Mouse (Mus musculus) hindbrain, embryonic 14.5 days (tissue): ENCODE measurements around the gene Bag6. TPM values are rescaled to one million over a fixed set of nuclear protein-coding genes. Genes with fewer than 3 reads are reported as not detected.

Source experiments
- ATAC-seq: fragments of 200-750 bp; cut with Nextera tagmentation; 2 replicates; pipeline ENCODE4 v1.8.0; 2017; ENCODE audit warnings: moderate number of reproducible peaks, mild to moderate bottlenecking, moderate TSS enrichment, moderate library complexity; ENCODE audit not compliant: low FRiP score
- DNase-seq: peaks from one replicate; pipeline ENCODE4 v3.0.0-alpha.2; 2015; ENCODE audit warnings: low spot score
- H3K27ac ChIP-seq: fragments of 300-500 bp; sonication (generic); 2 replicates; pipeline ENCODE4 v1.5.1; 2014; ENCODE audit warnings: mild to moderate bottlenecking, moderate library complexity
- H3K27me3 ChIP-seq: fragments of 300-500 bp; sonication (generic); 2 replicates; pipeline ENCODE4 v1.6.1; 2014; ENCODE audit warnings: mild to moderate bottlenecking, low read length, mixed read lengths; ENCODE audit not compliant: control insufficient read depth, insufficient read depth
- H3K36me3 ChIP-seq: fragments of 300-500 bp; sonication (generic); replicated peaks from 2 replicates; pipeline ENCODE4 v1.6.1; 2014; ENCODE audit not compliant: control insufficient read depth, insufficient read depth
- H3K4me1 ChIP-seq: fragments of 300-500 bp; sonication (generic); replicated peaks from 2 replicates; pipeline ENCODE4 v1.6.1; 2014; ENCODE audit warnings: antibody characterized with exemption, low read length, mixed read lengths; ENCODE audit not compliant: control insufficient read depth, insufficient read depth
- H3K4me2 ChIP-seq: fragments of 300-500 bp; sonication (generic); replicated peaks from 2 replicates; pipeline ENCODE4 v1.6.1; 2014; ENCODE audit warnings: mild to moderate bottlenecking, moderate library complexity
- H3K4me3 ChIP-seq: fragments of 300-500 bp; sonication (generic); replicated peaks from 2 replicates; pipeline ENCODE4 v1.5.1; 2014; ENCODE audit warnings: mild to moderate bottlenecking, low read length
- H3K9ac ChIP-seq: fragments of 300-500 bp; sonication (generic); 2 replicates; pipeline ENCODE4 v1.6.1; 2014
- H3K9me3 ChIP-seq: fragments of 300-500 bp; sonication (generic); 2 replicates; pipeline ENCODE4 v1.6.1; 2016; ENCODE audit warnings: low read length; ENCODE audit not compliant: control insufficient read depth
- WGBS: fragments of 180-500 bp; shearing (Covaris S2); extraction: QIAGEN DNeasy Blood & Tissue Kit; methylation state at CpG from one replicate; pipeline ENCODE4 v1.1.7; 2014; 5-methylcytosine and 5-hydroxymethylcytosine counted together
- polyA plus RNA-seq: library from polyadenylated mRNA; unstranded; fragments of >200 nt; fragmentation: Nextera tagmentation; extraction: Ambion mirVana; gene quantifications from 2 replicates; pipeline ENCODE4 v1.2.1, GENCODE M21; 2014

Gene Bag6
- polyA plus RNA-seq, 1 experiment from 2014 or later = 90.2 TPM

- H3K9ac ChIP-seq = no peak overlapping the region
- peaks cover 99% of the 10 kb centered on the region for H3K36me3 ChIP-seq
- H3K4me2 ChIP-seq = no peak overlapping the region
- H3K9me3 ChIP-seq = no peaks in the 10 kb centered on the region
- DNase-seq (no peak), ATAC-seq (no peak)
- WGBS = 93% methylated on average over 9 of the region's 9 CpGs
- no peaks in the 10 kb centered on the region for H3K27me3 ChIP-seq
- no peak overlapping the region for H3K27ac ChIP-seq
- H3K4me3 ChIP-seq = no peak overlapping the region
- no peaks in the 10 kb centered on the region for H3K4me1 ChIP-seq
These were observed 18.1 kb downstream of the Bag6 start for GRCm38 (mm10) chr17:35153077-35153476.

- no peak for ATAC-seq
- Histone ChIP-seq H3K36me3 (peaks cover 99% of the 10 kb centered on the region), H3K9ac (no peak overlapping the region), H3K4me3 (no peak overlapping the region), H3K4me2 (no peak overlapping the region), H3K27me3 (no peaks in the 10 kb centered on the region), H3K27ac (no peak overlapping the region), H3K9me3 (no peaks in the 10 kb centered on the region), H3K4me1 (no peaks in the 10 kb centered on the region)
- no peak for DNase-seq
- WGBS = 85% methylated on average over 4 of the region's 4 CpGs
These were observed 19.0 kb downstream of the Bag6 start for GRCm38 (mm10) chr17:35153931-35154330.

GRCm38 (mm10) chr17:35154616-35155015 lies 19.6 kb downstream of the Bag6 start:
- H3K27ac ChIP-seq = no peak overlapping the region
- DNase-seq (no peak), ATAC-seq (no peak)
- no peaks in the 10 kb centered on the region for H3K4me1 ChIP-seq
- H3K9me3 ChIP-seq = no peaks in the 10 kb centered on the region
- no peaks in the 10 kb centered on the region for H3K27me3 ChIP-seq
- H3K9ac ChIP-seq = no peak overlapping the region
- H3K4me3 ChIP-seq = no peak overlapping the region
- 69% methylated on average over 7 of the region's 7 CpGs for WGBS
- H3K36me3 ChIP-seq = peaks cover 99% of the 10 kb centered on the region
- no peak overlapping the region for H3K4me2 ChIP-seq

GRCm38 (mm10) chr17:35155451-35155850 lies 20.5 kb downstream of the Bag6 start:
- Histone ChIP-seq H3K4me2 (no peak overlapping the region), H3K36me3 (peaks cover 99% of the 10 kb centered on the region), H3K4me3 (no peak overlapping the region), H3K27me3 (no peaks in the 10 kb centered on the region), H3K9me3 (no peaks in the 10 kb centered on the region), H3K4me1 (no peaks in the 10 kb centered on the region), H3K27ac (no peak overlapping the region), H3K9ac (no peak overlapping the region)
- DNase-seq (no peak), ATAC-seq (no peak)
- 92% methylated on average over 12 of the region's 12 CpGs for WGBS

GRCm38 (mm10) chr17:35156461-35157200 lies 21.7 kb downstream of the Bag6 start:
- Histone ChIP-seq H3K36me3 (peaks cover 100% of the 10 kb centered on the region), H3K27me3 (no peaks in the 10 kb centered on the region), H3K4me1 (no peaks in the 10 kb centered on the region), H3K9me3 (no peaks in the 10 kb centered on the region), H3K4me3 (no peak overlapping the region), H3K9ac (no peak overlapping the region), H3K4me2 (no peak overlapping the region), H3K27ac (no peak overlapping the region)
- WGBS = 94% methylated on average over 33 of the region's 33 CpGs
- no peak for ATAC-seq
- no peak for DNase-seq

- Histone ChIP-seq H3K4me1 (peaks cover 5% of the 10 kb centered on the region), H3K27ac (no peak overlapping the region), H3K4me3 (no peak overlapping the region), H3K9me3 (no peaks in the 10 kb centered on the region), H3K4me2 (no peak overlapping the region), H3K9ac (no peak overlapping the region), H3K27me3 (no peaks in the 10 kb centered on the region), H3K36me3 (peaks cover 100% of the 10 kb centered on the region)
- DNase-seq (no peak), ATAC-seq (no peak)
- WGBS = 95% methylated on average over 8 of the region's 8 CpGs
These were observed 22.3 kb downstream of the Bag6 start for GRCm38 (mm10) chr17:35157254-35157653.

- no peak for ATAC-seq
- Histone ChIP-seq H3K27ac (no peak overlapping the region), H3K9ac (no peak overlapping the region), H3K9me3 (no peaks in the 10 kb centered on the region), H3K4me2 (no peak overlapping the region), H3K4me3 (no peak overlapping the region), H3K27me3 (no peaks in the 10 kb centered on the region), H3K4me1 (peaks cover 10% of the 10 kb centered on the region), H3K36me3 (peaks cover 98% of the 10 kb centered on the region)
- no peak for DNase-seq
- 94% methylated on average over 8 of the region's 8 CpGs for WGBS
These were observed 22.7 kb downstream of the Bag6 start for GRCm38 (mm10) chr17:35157661-35158175.

GRCm38 (mm10) chr17:35158850-35159593 lies 24.0 kb downstream of the Bag6 start:
- H3K27ac ChIP-seq = no peak overlapping the region
- 95% methylated on average over 16 of the region's 16 CpGs for WGBS
- no peak overlapping the region for H3K4me2 ChIP-seq
- peaks cover 17% of the 10 kb centered on the region for H3K4me1 ChIP-seq
- H3K36me3 ChIP-seq = peaks cover 88% of the 10 kb centered on the region
- no peaks in the 10 kb centered on the region for H3K9me3 ChIP-seq
- ATAC-seq (no peak), DNase-seq (no peak)
- H3K4me3 ChIP-seq = no peak overlapping the region
- no peaks in the 10 kb centered on the region for H3K27me3 ChIP-seq
- no peak overlapping the region for H3K9ac ChIP-seq

- Histone ChIP-seq H3K4me3 (no peak overlapping the region), H3K27ac (no peak overlapping the region), H3K4me1 (peaks cover 17% of the 10 kb centered on the region), H3K27me3 (no peaks in the 10 kb centered on the region), H3K9ac (no peak overlapping the region), H3K9me3 (no peaks in the 10 kb centered on the region), H3K4me2 (no peak overlapping the region), H3K36me3 (peaks cover 82% of the 10 kb centered on the region)
- ATAC-seq = no peak
- 87% methylated on average over 7 of the region's 7 CpGs for WGBS
- DNase-seq = no peak
These were observed 24.7 kb downstream of the Bag6 start for GRCm38 (mm10) chr17:35159638-35160037.
